Mouse (Mus musculus) retina, adult 2 months (tissue): Measurements from ENCODE around the gene BC107364.
"Not testable (repeated sequence)": the region's sequence is repeated elsewhere in the genome, so short reads cannot be mapped to it uniquely, and the experiment has no call there.

Experiments
- DNase-seq: peaks from one replicate; pipeline ENCODE4 v3.0.0-alpha.2; 2012; ENCODE audit warnings: low read depth, low spot score

The BC107364 gene

GRCm38 (mm10) chr3:96486064-96486827 is 34.1 kb upstream of the BC107364 start:
- not testable (repeated sequence) for DNase-seq

- no peak for DNase-seq
These were observed 33.3 kb upstream of the BC107364 start for GRCm38 (mm10) chr3:96485361-96485760.

GRCm38 (mm10) chr3:96484921-96485320 is 32.8 kb upstream of the BC107364 start:
- DNase-seq = no peak

DNA sequence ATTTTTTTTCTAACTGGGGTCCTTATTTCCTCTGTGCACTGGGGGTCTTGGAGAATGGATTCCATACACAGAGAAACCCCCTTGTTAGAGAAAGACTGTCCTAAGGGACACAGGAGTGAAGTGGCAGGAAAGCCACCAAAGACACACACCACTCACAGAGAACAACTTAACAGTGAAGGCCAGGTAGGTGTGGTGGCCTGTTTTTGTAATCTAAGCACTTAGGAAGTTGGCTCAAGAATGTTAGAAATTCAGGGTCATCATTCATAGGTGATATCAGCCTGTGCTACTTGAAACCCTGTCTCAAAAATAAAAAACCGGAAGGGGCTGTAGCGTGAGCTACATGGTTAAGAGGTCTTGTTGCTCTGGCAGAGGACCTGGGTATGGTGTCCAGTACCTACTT is 31.8 kb upstream of the BC107364 start:
- DNase-seq = no peak

- not testable (repeated sequence) for DNase-seq
These were observed 30.9 kb upstream of the BC107364 start for GRCm38 (mm10) chr3:96483044-96483443.

DNA sequence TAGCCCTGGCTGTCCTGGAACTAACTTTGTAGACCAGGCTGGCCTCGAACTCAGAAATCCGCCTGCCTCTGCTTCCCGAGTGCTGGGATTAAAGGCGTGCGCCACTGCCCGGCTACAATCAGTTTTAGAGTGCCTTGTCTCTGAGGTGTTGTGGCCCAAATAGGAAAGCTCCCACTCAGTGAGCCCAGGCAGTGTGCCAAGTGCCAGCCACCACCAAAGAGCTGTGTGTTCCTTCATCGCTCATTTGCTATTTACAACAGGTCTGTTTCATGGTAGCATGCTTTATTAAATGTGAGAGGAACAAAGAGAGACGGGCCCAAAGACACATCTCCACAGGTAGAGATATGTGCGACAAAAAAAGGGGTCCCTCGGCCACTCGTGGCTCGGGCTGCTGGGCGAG is 30.3 kb upstream of the BC107364 start:
- no peak for DNase-seq

DNA sequence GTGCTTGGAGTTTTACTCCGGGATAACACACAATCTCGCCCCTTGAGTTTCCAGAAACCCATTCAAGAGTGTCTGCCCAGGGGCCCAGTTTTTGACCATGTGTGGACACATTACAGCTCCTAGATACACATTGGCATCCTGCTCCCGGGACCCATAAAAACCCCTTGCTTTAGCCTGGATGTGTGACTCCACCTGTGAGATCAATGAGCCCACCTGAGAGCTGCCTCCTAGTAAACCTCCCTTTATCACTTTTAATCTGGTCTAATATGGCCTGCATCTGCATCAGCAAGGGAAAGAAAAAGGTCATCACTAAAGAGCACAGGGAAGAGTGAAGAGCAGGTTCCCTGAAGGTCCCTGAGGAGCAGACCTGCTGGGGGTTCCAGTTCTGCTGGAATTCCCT is 29.8 kb upstream of the BC107364 start:
- no peak for DNase-seq

- no peak for DNase-seq
These were observed 28.7 kb upstream of the BC107364 start for GRCm38 (mm10) chr3:96480684-96481270.

GRCm38 (mm10) chr3:96479249-96479648 is 27.1 kb upstream of the BC107364 start:
- no peak for DNase-seq

DNA sequence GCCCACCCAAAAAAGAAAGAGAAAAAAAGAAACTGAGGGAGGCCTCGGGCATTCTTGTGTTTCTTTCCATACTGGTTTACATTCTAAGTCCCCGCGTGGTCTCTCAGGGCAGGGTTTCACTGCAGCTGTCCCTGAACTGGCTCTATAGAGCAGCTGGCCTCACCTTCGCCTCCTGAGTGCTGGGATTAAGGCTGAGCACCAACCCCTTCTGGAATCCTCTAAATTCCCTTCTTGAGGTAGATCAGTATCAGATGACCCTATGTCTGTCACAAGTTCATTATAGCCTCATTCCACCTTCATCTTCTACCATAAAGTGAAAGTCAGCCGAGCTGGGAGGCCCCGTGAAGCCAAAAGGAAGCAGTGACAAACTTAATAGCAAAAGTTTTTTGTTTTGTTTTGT is 25.5 kb upstream of the BC107364 start:
- DNase-seq = no peak

DNA sequence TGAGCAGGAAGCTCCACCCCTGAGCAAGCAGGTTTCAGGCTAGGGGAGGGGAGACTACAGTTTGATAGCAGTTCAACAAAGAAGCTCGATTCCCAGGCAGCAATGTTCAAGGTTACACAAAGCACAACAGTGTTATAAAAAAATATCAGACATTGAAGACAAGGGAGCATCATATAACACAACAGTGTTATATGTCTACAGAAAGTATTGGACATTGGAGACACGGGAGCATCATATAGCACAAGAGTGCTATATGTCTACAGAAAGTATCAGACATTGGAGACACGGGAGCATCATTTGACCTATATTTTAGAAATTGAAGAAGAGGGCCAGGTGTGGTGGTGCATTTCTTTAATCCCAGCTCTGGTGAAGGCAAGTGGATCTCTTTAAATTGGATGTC is 25.0 kb upstream of the BC107364 start:
- no peak for DNase-seq

GRCm38 (mm10) chr3:96474909-96475655 is 23.0 kb upstream of the BC107364 start:
- DNase-seq = no peak

- not testable (repeated sequence) for DNase-seq
These were observed 21.4 kb upstream of the BC107364 start for GRCm38 (mm10) chr3:96473556-96473955.

- DNase-seq = no peak
These were observed 20.0 kb upstream of the BC107364 start for GRCm38 (mm10) chr3:96472066-96472465.

DNA sequence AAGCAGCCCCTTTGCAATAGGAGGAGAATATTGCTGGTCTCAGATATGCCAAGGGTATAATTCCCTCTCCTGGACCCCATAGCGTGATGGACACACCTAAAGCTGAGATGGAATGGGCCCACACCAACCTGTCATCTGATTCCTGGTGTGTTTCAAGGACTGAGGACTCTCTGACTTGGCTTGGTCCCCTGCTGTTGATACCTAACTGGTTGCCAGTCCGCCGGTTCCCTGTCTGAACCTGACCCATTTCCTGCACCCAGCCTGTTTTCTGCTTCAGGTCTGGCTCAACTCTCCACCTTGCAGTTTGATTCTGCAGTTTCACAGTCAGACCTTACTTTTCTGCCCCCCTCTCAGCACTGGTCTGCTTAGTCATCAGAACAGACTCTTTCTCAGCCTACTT is 17.5 kb upstream of the BC107364 start:
- no peak for DNase-seq

DNA sequence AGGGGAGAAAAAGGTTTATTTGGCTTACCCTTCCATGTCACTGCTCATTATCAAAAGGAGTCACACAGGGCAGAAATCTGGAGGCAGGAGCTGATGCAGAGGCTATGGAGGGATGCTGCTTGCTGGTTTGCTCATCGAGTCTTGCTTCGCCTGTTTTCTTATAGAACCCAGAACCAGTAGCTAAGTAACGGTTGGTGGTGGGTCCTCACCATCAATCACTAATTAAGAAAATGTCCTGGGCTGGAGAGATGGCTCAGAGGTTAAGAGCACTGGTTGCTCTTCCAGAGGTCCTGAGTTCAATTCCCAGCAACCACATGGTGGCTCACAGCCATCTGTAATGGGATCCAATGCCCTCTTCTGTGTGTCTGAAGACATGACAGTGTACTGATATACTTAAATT is 16.2 kb upstream of the BC107364 start:
- not testable (repeated sequence) for DNase-seq

- DNase-seq = no peak
These were observed 15.5 kb upstream of the BC107364 start for GRCm38 (mm10) chr3:96467641-96468040.

GRCm38 (mm10) chr3:96463891-96464290 is 11.8 kb upstream of the BC107364 start:
- DNase-seq = no peak

DNA sequence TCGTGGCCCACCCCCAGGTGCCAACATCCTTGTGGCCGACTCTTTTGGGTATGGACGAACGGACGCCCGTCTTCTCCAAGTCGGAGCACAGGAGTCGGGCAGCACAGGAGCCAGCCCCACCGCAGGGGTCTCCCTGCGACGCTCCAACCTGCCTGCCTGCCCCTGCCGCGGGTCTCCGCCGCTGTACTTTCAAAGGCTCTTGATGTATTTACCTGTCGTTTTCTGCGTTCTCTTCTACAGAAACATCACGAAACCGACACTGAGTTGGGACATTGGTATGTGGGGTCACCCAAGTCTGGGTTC is 8.4 kb upstream of the BC107364 start:
- not testable (repeated sequence) for DNase-seq

GRCm38 (mm10) chr3:96459757-96460567 is 7.9 kb upstream of the BC107364 start:
- not testable (repeated sequence) for DNase-seq

- not testable (repeated sequence) for DNase-seq
These were observed 6.9 kb upstream of the BC107364 start for GRCm38 (mm10) chr3:96458886-96459439.

GRCm38 (mm10) chr3:96458008-96458407 is 5.9 kb upstream of the BC107364 start:
- DNase-seq = not testable (repeated sequence)
